Mouse (Mus musculus) v-Abl transformed pro-B cells (cell line): ENCODE data around the gene Lrrc74b.
"Not testable (repeated sequence)": the region's sequence is repeated elsewhere in the genome, so short reads cannot be mapped to it uniquely, and the experiment has no call there.

Experiments
- in situ Hi-C, 2 experiments: fragments of 400-800 bp; cut with MboI; formaldehyde crosslinking; loops; one replicate each; pipeline ENCODE4 v1.15.1; 2025; ENCODE audit not compliant: unreplicated experiment in 2 of 2

Gene Lrrc74b

GRCm38 (mm10) chr16:17508031-17508430, 53.0 kb downstream of the Lrrc74b start:
- in situ Hi-C loops: not testable (repeated sequence)

- in situ Hi-C loops: no loop called here
Measured at GRCm38 (mm10) chr16:17507018-17507552, 54.0 kb downstream of the Lrrc74b start.

GRCm38 (mm10) chr16:17502681-17503080, 58.4 kb downstream of the Lrrc74b start:
- in situ Hi-C loops: no loop called here

GRCm38 (mm10) chr16:17499249-17499883, 61.7 kb downstream of the Lrrc74b start:
- in situ Hi-C loops: no loop called here

- in situ Hi-C loops: no loop called here
Measured at GRCm38 (mm10) chr16:17496499-17497305, 64.3 kb downstream of the Lrrc74b start.
